Mouse (Mus musculus) cerebellum, adult 2 months (tissue): ENCODE results near the gene Anks1b.

ENCODE experiments used
- CTCF ChIP-seq: fragments of 200-500 bp; IDR thresholded peaks from 2 replicates; pipeline ENCODE4 v1.5.1; 2011; ENCODE audit warnings: low read depth, mild to moderate bottlenecking, control low read depth, low read length, moderate library complexity, borderline replicate concordance; ENCODE audit not compliant: insufficient read depth
- POLR2A ChIP-seq: fragments of 200-500 bp; IDR thresholded peaks from 2 replicates; pipeline ENCODE4 v1.6.1; 2011; ENCODE audit warnings: low read length, control low read depth, borderline replicate concordance; ENCODE audit not compliant: insufficient read depth

DNA sequence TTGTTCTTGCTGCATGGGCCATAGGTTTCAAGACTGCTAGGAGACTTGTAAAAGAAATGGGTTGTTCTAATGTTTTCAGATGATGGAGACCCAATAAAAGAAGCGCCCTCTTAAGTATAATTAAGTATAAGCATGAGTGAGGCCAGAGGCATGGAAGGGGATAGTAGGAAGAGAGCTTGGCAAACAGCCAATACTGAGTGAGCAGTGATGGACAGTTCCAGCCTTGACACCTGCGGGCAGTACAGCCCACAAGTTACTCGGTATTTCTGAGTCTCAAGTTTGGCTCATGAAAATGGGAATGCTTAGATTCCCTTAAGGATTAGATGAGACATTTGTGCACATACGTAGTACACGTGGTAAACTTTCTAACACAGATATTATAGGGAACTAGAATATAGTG lies 1016.3 kb downstream of the Anks1b start:
- TF ChIP-seq CTCF (no peak), POLR2A (no peak)
